Mouse (Mus musculus) neural tube, embryonic 14.5 days (tissue): ENCODE measurements around the gene Gatad2a. TPM values are rescaled to one million over a fixed set of nuclear protein-coding genes. Genes with fewer than 3 reads are reported as not detected.

ENCODE experiments used
- ATAC-seq: fragments of 200-750 bp; cut with Nextera tagmentation; 2 replicates; pipeline ENCODE4 v1.8.0; 2017; ENCODE audit warnings: low read depth, mild to moderate bottlenecking, moderate TSS enrichment, moderate library complexity
- H3K27ac ChIP-seq: fragments of 300-500 bp; sonication (generic); 2 replicates; pipeline ENCODE4 v1.5.1; 2014; ENCODE audit warnings: low read depth, mild to moderate bottlenecking, control low read depth, low read length, moderate library complexity, mixed read lengths
- H3K27me3 ChIP-seq: fragments of 300-500 bp; sonication (generic); 2 replicates; pipeline ENCODE4 v1.6.1; 2014; ENCODE audit warnings: low read length; ENCODE audit not compliant: control insufficient read depth, insufficient read depth
- H3K36me3 ChIP-seq: fragments of 300-500 bp; sonication (generic); 2 replicates; pipeline ENCODE4 v1.6.1; 2014; ENCODE audit warnings: low read length, mixed read lengths; ENCODE audit not compliant: control insufficient read depth, insufficient read depth
- H3K4me1 ChIP-seq: fragments of 300-500 bp; sonication (generic); 2 replicates; pipeline ENCODE4 v1.6.1; 2014; ENCODE audit warnings: low read length; ENCODE audit not compliant: control insufficient read depth, insufficient read depth
- H3K4me2 ChIP-seq: fragments of 300-500 bp; sonication (generic); 2 replicates; pipeline ENCODE4 v1.6.1; 2014; ENCODE audit warnings: mild to moderate bottlenecking, low read depth, low read length, control low read depth
- H3K4me3 ChIP-seq: fragments of 300-500 bp; sonication (generic); 2 replicates; pipeline ENCODE4 v1.5.1; 2014; ENCODE audit warnings: low read depth, low read length, control low read depth, mixed read lengths
- H3K9ac ChIP-seq: fragments of 300-500 bp; sonication (generic); replicated peaks from 2 replicates; pipeline ENCODE4 v1.6.1; 2014; ENCODE audit warnings: low read depth, mild to moderate bottlenecking, control low read depth, low read length, mixed read lengths
- H3K9me3 ChIP-seq: fragments of 300-500 bp; sonication (generic); 2 replicates; pipeline ENCODE4 v1.6.1; 2016; ENCODE audit warnings: low read length; ENCODE audit not compliant: control insufficient read depth
- whole genome bisulfite sequencing: fragments of 180-500 bp; shearing (Covaris S2); extraction: QIAGEN DNeasy Blood & Tissue Kit; methylation state at CpG from one replicate; pipeline ENCODE4 v1.1.7; 2014; 5-methylcytosine and 5-hydroxymethylcytosine counted together
- polyA plus RNA-seq: library from polyadenylated mRNA; unstranded; fragments of >200 nt; fragmentation: Nextera tagmentation; extraction: Ambion mirVana; gene quantifications from 2 replicates; pipeline ENCODE4 v1.2.1, GENCODE M21; 2014

Gene Gatad2a
- polyA plus RNA-seq, 1 experiment from 2014 or later: 20.9 TPM

DNA sequence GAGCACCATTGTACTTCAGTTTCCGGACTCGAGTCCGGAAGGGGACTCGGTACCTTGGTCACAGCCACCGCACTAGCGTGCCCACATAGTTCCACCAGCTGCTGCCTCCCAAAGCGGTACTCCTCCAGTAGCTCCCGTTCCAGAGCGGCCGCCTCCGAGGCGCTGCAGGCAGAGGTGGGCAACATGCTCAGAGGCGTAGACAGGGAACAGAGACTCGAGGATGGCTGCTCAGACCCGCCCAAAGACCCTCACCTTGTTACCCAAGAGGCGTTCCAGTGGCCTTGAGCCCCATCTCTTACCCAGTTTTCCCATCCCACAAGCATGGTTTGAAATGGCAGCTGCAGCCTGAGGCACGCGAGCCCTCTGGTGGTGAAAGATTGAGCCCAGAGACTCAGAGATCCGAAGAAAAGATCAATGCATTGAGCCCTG lies 105.4 kb downstream of the Gatad2a start:
- H3K4me2 ChIP-seq: no peak overlapping the region; the same call in 1 of the 2 replicates
- peaks cover 15% of the 10 kb centered on the region for H3K4me1 ChIP-seq
- no peak overlapping the region; the same call in 1 of the 2 replicates for H3K9ac ChIP-seq
- no peaks in the 10 kb centered on the region for H3K9me3 ChIP-seq
- H3K36me3 ChIP-seq: 0 out of 2 replicates have a peak, but pooled peaks cover 4% of the 10 kb centered on the region
- no peak overlapping the region for H3K4me3 ChIP-seq
- H3K27ac ChIP-seq: no peak overlapping the region
- peaks cover 34% of the 10 kb centered on the region for H3K27me3 ChIP-seq
- ATAC-seq: no peak
- 36% methylated on average over 19 of the region's 19 CpGs for whole genome bisulfite sequencing

- Histone ChIP-seq H3K9ac (no peak overlapping the region), H3K4me3 (peak overlapping the region; percentile 11; the same call in 1 of the 2 replicates), H3K9me3 (no peaks in the 10 kb centered on the region), H3K27ac (no peak overlapping the region), H3K4me1 (peaks cover 13% of the 10 kb centered on the region), H3K36me3 (0 out of 2 replicates have a peak, but pooled peaks cover 4% of the 10 kb centered on the region), H3K4me2 (peak overlapping the region; percentile 19; the same call in 1 of the 2 replicates), H3K27me3 (peaks cover 53% of the 10 kb centered on the region)
- 5% methylated on average over 32 of the region's 32 CpGs for WGBS
- peak; percentile 5; the same call in 1 of the 2 replicates for ATAC-seq
These were observed 107.3 kb downstream of the Gatad2a start for GRCm38 (mm10) chr8:69888902-69889301.

DNA sequence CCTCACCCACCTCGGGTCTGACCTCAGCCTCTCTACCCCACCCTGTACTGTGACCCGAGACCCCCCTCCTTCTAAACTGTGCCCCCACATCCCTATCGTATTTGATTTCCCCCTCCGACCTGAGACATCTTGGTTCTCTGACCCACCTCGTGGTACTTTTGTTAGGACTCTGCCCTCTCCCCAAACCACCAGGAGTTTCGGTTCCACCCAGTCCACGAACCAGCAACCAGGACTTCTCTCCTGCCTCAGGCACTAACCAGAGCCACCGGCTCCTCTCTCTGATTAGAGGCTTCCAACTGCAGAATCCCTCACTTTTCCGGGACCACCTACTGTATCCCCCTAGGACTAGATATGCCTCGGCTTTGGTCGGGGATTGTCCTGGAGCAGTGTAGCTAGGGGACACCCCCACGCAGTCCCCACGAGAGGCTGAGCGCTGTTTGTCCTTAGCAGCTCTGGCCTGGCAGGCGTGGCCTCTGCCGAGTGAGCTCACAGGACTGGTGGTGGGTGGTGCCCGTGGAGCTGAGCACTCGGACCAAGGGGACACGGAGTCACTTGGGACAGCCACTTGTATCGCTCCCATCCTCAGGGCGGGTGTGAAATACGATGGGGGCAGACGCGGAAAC lies 107.8 kb downstream of the Gatad2a start:
- H3K36me3 ChIP-seq: no peaks in the 10 kb centered on the region
- peak overlapping the region; percentile 22; the same call in 1 of the 2 replicates for H3K4me3 ChIP-seq
- no peak overlapping the region for H3K9ac ChIP-seq
- peak overlapping the region; percentile 36; the same call in 1 of the 2 replicates for H3K4me2 ChIP-seq
- 8% methylated on average over 24 of the region's 24 CpGs for WGBS
- H3K9me3 ChIP-seq: no peaks in the 10 kb centered on the region
- H3K27me3 ChIP-seq: peaks cover 58% of the 10 kb centered on the region
- no peak overlapping the region for H3K27ac ChIP-seq
- no peak for ATAC-seq
- peaks cover 13% of the 10 kb centered on the region for H3K4me1 ChIP-seq

DNA sequence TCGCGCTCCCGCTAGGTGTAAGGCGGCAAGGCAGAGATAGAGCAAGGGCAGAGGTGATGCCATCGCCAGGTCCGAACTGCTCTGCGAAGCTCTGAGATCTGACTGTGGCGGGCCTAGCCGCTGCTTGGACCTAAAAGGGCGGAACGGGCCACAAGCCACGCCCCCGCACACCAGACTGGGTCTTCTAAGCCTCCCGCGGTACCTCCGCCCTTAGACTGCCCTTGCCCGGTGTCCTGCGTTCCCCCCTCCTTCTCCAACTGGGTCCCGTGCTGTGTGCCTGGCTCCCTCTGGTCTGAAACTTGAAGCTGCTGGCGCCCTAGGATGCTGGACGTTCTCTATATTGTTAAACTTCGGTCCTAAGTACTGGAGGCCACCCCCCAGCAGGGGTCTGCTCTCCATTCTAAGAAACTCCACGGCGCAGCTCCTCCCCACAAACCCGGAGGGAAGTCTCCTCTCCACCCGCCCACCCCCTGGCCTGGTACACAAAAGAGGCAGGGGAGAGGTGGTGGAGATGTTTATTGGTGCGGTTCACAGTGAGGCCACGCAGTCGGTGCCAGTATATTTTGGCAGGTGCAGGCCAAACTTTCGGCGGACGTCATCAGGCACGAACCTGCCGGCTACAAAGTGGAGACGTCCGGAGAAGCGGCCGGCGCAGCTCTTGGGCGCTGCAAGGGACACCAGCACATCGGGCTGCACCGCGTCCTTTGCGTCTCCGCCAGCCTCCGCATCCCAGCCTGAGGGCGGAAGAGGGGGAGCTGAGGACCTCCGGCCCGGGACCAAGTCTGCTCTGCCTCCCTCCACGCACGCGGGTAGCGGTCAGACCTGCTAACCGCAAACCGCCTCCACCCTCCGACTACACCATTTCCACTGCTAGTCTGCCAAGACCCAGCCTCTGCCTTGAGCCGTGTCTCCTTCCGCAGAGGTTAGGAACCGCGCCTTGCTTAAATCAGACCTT lies 108.6 kb downstream of the Gatad2a start, which contains the start of gene Cilp2:
TSS of gene Cilp2 (minus strand) at position 399 of the 955 bp plus-strand sequence.
- Histone ChIP-seq H3K27me3 (peaks cover 66% of the 10 kb centered on the region), H3K4me2 (peak within 1 kb of the TSS; percentile 36), H3K4me1 (peaks cover 13% of the 10 kb centered on the region), H3K36me3 (no peaks in the 10 kb centered on the region), H3K9me3 (no peaks in the 10 kb centered on the region), H3K27ac (no peak within 1 kb of the TSS), H3K9ac (no peak within 1 kb of the TSS), H3K4me3 (peak within 1 kb of the TSS; percentile 22)
- ATAC-seq: 0 out of 2 replicates have a peak, but pooled peaks have one; percentile 7
- WGBS: 1% methylated on average over 49 of the region's 60 CpGs

- H3K9me3 ChIP-seq: no peaks in the 10 kb centered on the region
- H3K27ac ChIP-seq: no peak overlapping the region
- H3K27me3 ChIP-seq: peaks cover 94% of the 10 kb centered on the region
- no peak overlapping the region for H3K4me2 ChIP-seq
- no peaks in the 10 kb centered on the region for H3K36me3 ChIP-seq
- WGBS: 54% methylated on average over 13 of the region's 13 CpGs
- no peak for ATAC-seq
- peaks cover 15% of the 10 kb centered on the region for H3K4me1 ChIP-seq
- H3K9ac ChIP-seq: no peak overlapping the region
- no peak overlapping the region for H3K4me3 ChIP-seq
These were observed 112.0 kb downstream of the Gatad2a start for GRCm38 (mm10) chr8:69884141-69884540.

DNA sequence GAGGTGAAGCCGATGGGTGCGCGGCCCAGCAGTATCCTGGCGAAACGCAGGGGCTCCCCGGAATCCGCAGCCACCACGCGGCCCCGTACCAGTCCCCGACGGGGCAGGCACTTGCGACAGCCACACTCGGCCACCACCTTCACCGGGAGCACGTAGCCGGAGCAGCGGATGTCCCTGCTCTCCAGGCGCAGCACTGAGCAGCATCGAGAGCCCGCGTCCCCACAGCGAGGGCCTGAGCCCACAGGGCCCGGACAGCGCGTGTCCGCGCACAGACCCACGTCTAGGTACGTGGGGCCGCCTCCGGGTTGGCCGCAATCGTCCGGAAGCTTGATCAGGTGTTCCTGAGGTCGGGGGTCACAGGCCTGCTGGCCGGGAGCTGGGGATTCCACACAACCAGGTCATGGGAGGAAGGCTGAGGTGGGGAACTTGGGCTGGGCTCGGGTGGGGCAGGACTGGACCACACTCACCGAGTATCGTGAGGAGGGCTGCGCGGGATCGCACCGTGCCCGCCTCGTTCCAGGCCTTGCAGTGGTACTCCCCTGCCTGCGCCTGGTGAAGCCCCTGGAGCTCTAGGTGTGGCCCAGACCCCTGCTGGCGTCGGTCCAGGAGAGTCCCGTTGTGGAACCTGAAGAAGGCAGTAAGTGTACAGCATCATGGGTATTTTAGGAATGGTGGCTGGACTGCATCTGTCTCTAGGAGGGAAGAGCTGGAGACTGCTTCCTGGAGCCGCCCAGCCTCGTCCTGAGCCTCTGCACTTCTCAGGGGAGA lies 113.2 kb downstream of the Gatad2a start:
- Histone ChIP-seq H3K27me3 (peaks cover 83% of the 10 kb centered on the region), H3K9me3 (no peaks in the 10 kb centered on the region), H3K4me1 (peaks cover 9% of the 10 kb centered on the region), H3K36me3 (no peaks in the 10 kb centered on the region), H3K27ac (no peak overlapping the region), H3K4me3 (peak overlapping the region; percentile 37; the same call in 1 of the 2 replicates), H3K4me2 (peak overlapping the region; percentile 49), H3K9ac (no peak overlapping the region)
- peak; percentile 3 for ATAC-seq
- 12% methylated on average over 49 of the region's 52 CpGs for WGBS

DNA sequence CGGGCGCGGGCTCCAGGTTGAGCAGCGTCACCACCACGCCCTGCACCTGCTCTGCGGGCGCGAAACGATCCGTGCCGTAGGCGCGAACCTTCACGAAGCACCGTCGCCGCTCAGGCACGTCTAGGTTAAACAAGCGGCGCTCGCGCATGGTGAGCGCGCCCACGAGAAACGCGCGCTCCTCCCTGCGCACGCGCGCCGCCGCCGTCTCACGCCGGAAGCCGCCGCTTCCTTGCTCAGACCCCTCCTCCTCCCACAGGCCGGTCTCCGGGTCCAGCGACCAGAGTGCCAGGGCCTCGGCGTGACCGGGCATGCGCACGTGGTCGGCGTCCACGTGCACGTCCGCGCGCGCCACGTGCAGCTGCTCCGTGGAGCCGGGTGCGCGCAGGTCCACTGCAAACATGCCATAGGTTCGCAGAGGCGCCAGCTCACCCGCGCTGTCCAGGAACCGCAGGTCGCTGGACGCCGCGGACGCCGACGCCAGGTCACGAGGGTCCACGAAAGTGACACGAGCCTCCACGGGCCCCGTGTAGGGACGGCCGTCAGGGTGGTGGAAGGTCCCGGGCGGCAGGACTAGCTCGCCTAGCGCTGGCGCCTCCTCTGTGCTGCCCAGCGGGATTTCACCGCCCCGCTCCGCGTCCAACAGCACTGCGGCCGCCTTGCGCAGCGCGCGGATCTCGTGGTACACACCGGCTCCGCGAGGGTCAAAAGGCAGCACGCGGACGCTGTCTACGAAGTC lies 114.0 kb downstream of the Gatad2a start:
- Histone ChIP-seq H3K36me3 (no peaks in the 10 kb centered on the region), H3K4me2 (peak overlapping the region; percentile 49), H3K27ac (no peak overlapping the region), H3K9ac (peak overlapping the region; percentile 7; the same call in 1 of the 2 replicates), H3K4me3 (peak overlapping the region; percentile 37), H3K27me3 (peaks cover 75% of the 10 kb centered on the region), H3K4me1 (0 out of 2 replicates have a peak, but pooled peaks cover 2% of the 10 kb centered on the region), H3K9me3 (no peaks in the 10 kb centered on the region)
- WGBS: 7% methylated on average over 96 of the region's 103 CpGs
- ATAC-seq: peak; percentile 73
